In the genomic region with DNA sequence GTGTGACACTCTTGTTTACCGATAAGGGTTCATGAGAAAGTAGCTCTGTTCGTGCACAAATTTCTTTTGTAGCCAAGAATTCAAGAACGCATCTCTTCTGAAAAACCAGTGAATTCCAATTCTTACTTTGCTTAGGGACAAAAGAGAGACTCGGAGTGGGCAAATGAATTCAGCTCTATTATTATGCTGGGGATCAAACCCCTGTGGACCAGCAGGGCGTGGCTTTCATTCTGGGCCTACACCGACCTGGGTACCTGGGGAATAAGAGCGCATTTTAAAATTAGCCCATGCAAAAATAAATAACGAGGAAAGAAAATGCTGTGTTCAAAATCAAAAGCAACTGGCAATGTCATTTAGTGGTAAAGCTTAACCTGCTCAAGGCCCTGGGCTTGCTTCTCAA, we compare ENCODE assay signal across 35 mouse cellular contexts. TPM values are rescaled to one million over a fixed set of nuclear protein-coding genes. Genes with fewer than 3 reads are reported as not detected.
DNase-seq lines count a peak whose midpoint lies in the region; ATAC-seq and TF ChIP-seq lines count a peak whose summit lies in the region.
"Had no signal": no experiment of that assay in that cellular context is flagged by ENCODE, and none has a peak within 500 bp of the region (broad histone marks: within the 10 kb centered on the region; RNA-seq: fewer than 3 reads in every experiment).

No protein-coding gene starts in this region.

- peak overlapping the region; percentile 88 for H3K27ac ChIP-seq in hindbrain, embryonic 10.5 days
- H3K27ac ChIP-seq in hindbrain, embryonic 16.5 days (ENCODE audit: low read depth, low read length), result no peak overlapping the region
- H3K27ac ChIP-seq in midbrain, embryonic 11.5 days (ENCODE audit: low read depth, low read length), result peak overlapping the region; percentile 18; the same call in 1 of the 2 replicates
- no peak overlapping the region for H3K27ac ChIP-seq in midbrain, postnatal 0 days (ENCODE audit: low read depth, low read length)
- peak overlapping the region; percentile 52; the same call in 1 of the 2 replicates for H3K27ac ChIP-seq in midbrain, embryonic 14.5 days (replicated peaks; ENCODE audit: low read depth, low read length)
- H3K27ac ChIP-seq: embryonic facial prominence, embryonic 12.5 days; heart, embryonic 10.5 days; heart, embryonic 15.5 days; kidney, embryonic 15.5 days; left cerebral cortex, adult 2 months; limb, embryonic 12.5 days; liver, embryonic 15.5 days had no signal

- H3K9ac ChIP-seq in hindbrain, embryonic 16.5 days (ENCODE audit: low read depth, low read length), result no peak overlapping the region
- no peak overlapping the region for H3K9ac ChIP-seq in midbrain, embryonic 11.5 days (ENCODE audit: low read length)
- H3K9ac ChIP-seq in midbrain, postnatal 0 days (replicated peaks; ENCODE audit: low read length, poor library complexity, severe bottlenecking), result no peak overlapping the region
- H3K9ac ChIP-seq in midbrain, embryonic 14.5 days (replicated peaks; ENCODE audit: low read length), result no peak overlapping the region
- H3K9ac ChIP-seq: embryonic facial prominence, embryonic 12.5 days; forebrain, postnatal 0 days; heart, embryonic 15.5 days; kidney, embryonic 15.5 days; limb, embryonic 12.5 days; liver, embryonic 15.5 days; lung, embryonic 14.5 days had no signal

- 28% methylated on average over 8 of the region's 8 CpGs for WGBS in hindbrain, embryonic 10.5 days
- 22% methylated on average over 8 of the region's 8 CpGs for WGBS in hindbrain, embryonic 16.5 days
- 24% methylated on average over 8 of the region's 8 CpGs for WGBS in midbrain, embryonic 11.5 days
- 29% methylated on average over 8 of the region's 8 CpGs for WGBS in midbrain, postnatal 0 days
- WGBS in midbrain, embryonic 14.5 days, result 13% methylated on average over 8 of the region's 8 CpGs

- ATAC-seq in hindbrain, embryonic 16.5 days, result no peak
- ATAC-seq in midbrain, embryonic 11.5 days (ENCODE audit: low FRiP score), result no peak
- ATAC-seq in midbrain, postnatal 0 days (ENCODE audit: low FRiP score), result no peak
- no peak for ATAC-seq in midbrain, embryonic 14.5 days (ENCODE audit: low FRiP score, low TSS enrichment)
- no peak for ATAC-seq in frontal cortex, adult (ENCODE audit: low TSS enrichment)
- ATAC-seq: CD4-positive, CD25-positive, alpha-beta regulatory T cell, adult 4 months; forebrain, postnatal 0 days had no signal

- no peaks in the 10 kb centered on the region for H3K27me3 ChIP-seq in hindbrain, embryonic 10.5 days (ENCODE audit: insufficient read depth, poor library complexity, severe bottlenecking)
- no peaks in the 10 kb centered on the region for H3K27me3 ChIP-seq in hindbrain, embryonic 16.5 days (replicated peaks; ENCODE audit: control insufficient read depth, insufficient read depth, low read length)
- H3K27me3 ChIP-seq in midbrain, embryonic 11.5 days (ENCODE audit: control insufficient read depth, insufficient read depth, low read length), result no peaks in the 10 kb centered on the region
- no peaks in the 10 kb centered on the region for H3K27me3 ChIP-seq in midbrain, postnatal 0 days (ENCODE audit: insufficient read depth, low read length)
- no peaks in the 10 kb centered on the region for H3K27me3 ChIP-seq in midbrain, embryonic 14.5 days (ENCODE audit: control insufficient read depth, insufficient read depth, low read length)
- H3K27me3 ChIP-seq: embryonic facial prominence, embryonic 12.5 days; heart, embryonic 15.5 days; kidney, embryonic 15.5 days; limb, embryonic 12.5 days; liver, embryonic 15.5 days had no signal

- no peak overlapping the region for H3K4me3 ChIP-seq in hindbrain, embryonic 10.5 days
- H3K4me3 ChIP-seq in hindbrain, embryonic 16.5 days (ENCODE audit: low read length), result no peak overlapping the region
- no peak overlapping the region for H3K4me3 ChIP-seq in midbrain, embryonic 11.5 days (ENCODE audit: low read depth, low read length)
- H3K4me3 ChIP-seq in midbrain, postnatal 0 days (ENCODE audit: low read depth, low read length), result no peak overlapping the region
- H3K4me3 ChIP-seq in midbrain, embryonic 14.5 days (replicated peaks; ENCODE audit: low read depth, low read length), result no peak overlapping the region
- H3K4me3 ChIP-seq: embryonic facial prominence, embryonic 12.5 days; heart, embryonic 10.5 days; heart, embryonic 15.5 days; kidney, embryonic 15.5 days; left cerebral cortex, adult 2 months; limb, embryonic 12.5 days; liver, embryonic 15.5 days had no signal

- H3K4me2 ChIP-seq in hindbrain, embryonic 16.5 days (ENCODE audit: low read length), result no peak overlapping the region
- H3K4me2 ChIP-seq in midbrain, embryonic 11.5 days, result no peak overlapping the region
- H3K4me2 ChIP-seq in midbrain, postnatal 0 days (ENCODE audit: low read depth, low read length, poor library complexity, severe bottlenecking), result no peak overlapping the region
- H3K4me2 ChIP-seq in midbrain, embryonic 14.5 days (ENCODE audit: low read length), result no peak overlapping the region
- H3K4me2 ChIP-seq: embryonic facial prominence, embryonic 12.5 days; heart, embryonic 15.5 days; kidney, embryonic 15.5 days; limb, embryonic 12.5 days; liver, embryonic 15.5 days; lung, embryonic 14.5 days had no signal

- TF ChIP-seq CTCF in midbrain, postnatal 0 days (IDR thresholded peaks at IDR 0.05), result no peak

- H3K36me3 ChIP-seq in hindbrain, embryonic 10.5 days, result no peaks in the 10 kb centered on the region
- H3K36me3 ChIP-seq in hindbrain, embryonic 16.5 days (ENCODE audit: control insufficient read depth, insufficient read depth, low read length), result no peaks in the 10 kb centered on the region
- H3K36me3 ChIP-seq in midbrain, embryonic 11.5 days (ENCODE audit: control insufficient read depth, insufficient read depth, low read length), result no peaks in the 10 kb centered on the region
- no peaks in the 10 kb centered on the region for H3K36me3 ChIP-seq in midbrain, postnatal 0 days (ENCODE audit: insufficient read depth, low read length)
- no peaks in the 10 kb centered on the region for H3K36me3 ChIP-seq in midbrain, embryonic 14.5 days (ENCODE audit: control insufficient read depth, insufficient read depth, low read length)
- H3K36me3 ChIP-seq: embryonic facial prominence, embryonic 12.5 days; heart, embryonic 10.5 days; heart, embryonic 15.5 days; kidney, embryonic 15.5 days; limb, embryonic 12.5 days; liver, embryonic 15.5 days had no signal

- DNase-seq in hindbrain, embryonic 10.5 days (ENCODE audit: low spot score), result no peak
- no peak for DNase-seq in midbrain, embryonic 11.5 days (ENCODE audit: low spot score, missing footprints)
- DNase-seq in midbrain, postnatal 0 days (ENCODE audit: low spot score), result no peak
- peak; percentile 62 for DNase-seq in R1 (ENCODE audit: low read depth, low spot score)
- peak; percentile 54 for DNase-seq in midbrain, embryonic 14.5 days
- DNase-seq: adrenal gland, postnatal 10 days; cerebellum, adult 11 months; cerebellum, adult 9-10 months; cerebellum, postnatal 36 days; forebrain, postnatal 0 days; gastrocnemius, postnatal 14 days; heart, postnatal 36 days; kidney, adult 18-20 months; kidney, postnatal 25 days; lung, embryonic 14.5 days; retina, postnatal 1 day; right cerebral cortex, postnatal 14 days; thymus, postnatal 14 days had no signal

- H3K4me1 ChIP-seq in hindbrain, embryonic 10.5 days (replicated peaks), result peaks cover 76% of the 10 kb centered on the region
- H3K4me1 ChIP-seq in hindbrain, embryonic 16.5 days (ENCODE audit: control insufficient read depth, insufficient read depth, low read depth, low read length), result no peaks in the 10 kb centered on the region; the same call in 1 of the 2 replicates
- peaks cover 15% of the 10 kb centered on the region for H3K4me1 ChIP-seq in midbrain, embryonic 11.5 days (ENCODE audit: control insufficient read depth, insufficient read depth, low read length)
- H3K4me1 ChIP-seq in midbrain, postnatal 0 days (ENCODE audit: insufficient read depth, low read length), result no peaks in the 10 kb centered on the region
- peaks cover 15% of the 10 kb centered on the region for H3K4me1 ChIP-seq in midbrain, embryonic 14.5 days (ENCODE audit: control insufficient read depth, insufficient read depth, low read length)
- H3K4me1 ChIP-seq: embryonic facial prominence, embryonic 12.5 days; heart, embryonic 15.5 days; kidney, embryonic 15.5 days; limb, embryonic 12.5 days; liver, embryonic 15.5 days had no signal

- H3K9me3 ChIP-seq in hindbrain, embryonic 10.5 days, result 0 out of 2 replicates have a peak, but pooled peaks cover 2% of the 10 kb centered on the region
- no peaks in the 10 kb centered on the region for H3K9me3 ChIP-seq in hindbrain, embryonic 16.5 days (ENCODE audit: control insufficient read depth, low read length)
- no peaks in the 10 kb centered on the region for H3K9me3 ChIP-seq in midbrain, embryonic 11.5 days (ENCODE audit: control insufficient read depth, low read length)
- no peaks in the 10 kb centered on the region for H3K9me3 ChIP-seq in midbrain, postnatal 0 days (ENCODE audit: low read length)
- H3K9me3 ChIP-seq in midbrain, embryonic 14.5 days (ENCODE audit: control insufficient read depth, low read length), result no peaks in the 10 kb centered on the region
- H3K9me3 ChIP-seq: embryonic facial prominence, embryonic 12.5 days; heart, embryonic 10.5 days; heart, embryonic 15.5 days; kidney, embryonic 15.5 days; limb, embryonic 12.5 days; liver, embryonic 15.5 days had no signal

RNA-seq across cellular contexts. Expression of gene Casq2, which starts 32.9 kb away (rescaled TPM):
- polyA plus RNA-seq in hindbrain, embryonic 10.5 days (2016; fragmentation: Nextera tagmentation; extraction: Ambion mirVana), result 0.08 and 0.25 TPM in 2 replicates
- 0.76 and 6.6 TPM in 2 replicates for polyA plus RNA-seq in hindbrain, embryonic 16.5 days (2015; fragmentation: Nextera tagmentation; extraction: Ambion mirVana)
- 0.21 TPM in 1 of 2 replicates, not detected in the other for polyA plus RNA-seq in midbrain, embryonic 11.5 days (2014; fragmentation: Nextera tagmentation; extraction: Ambion mirVana)
- 0.93 and 4.5 TPM in 2 replicates for total RNA-seq in midbrain, postnatal 0 days (2014; rRNA removed)
- polyA plus RNA-seq in midbrain, postnatal 0 days (2015; fragmentation: Nextera tagmentation; extraction: Ambion mirVana), result 0.61 and 0.84 TPM in 2 replicates
- polyA plus RNA-seq in midbrain, embryonic 14.5 days (2014; fragmentation: Nextera tagmentation; extraction: Ambion mirVana), result 0.16 and 0.26 TPM in 2 replicates
- total RNA-seq: granulocyte monocyte progenitor cell, adult 5-6 weeks; megakaryocyte progenitor cell, adult 5-6 weeks had no signal
- polyA plus RNA-seq: CD4-positive, CD25-positive, alpha-beta regulatory T cell, adult 4 months; forebrain, embryonic 11.5 days; liver, adult 2 months had no signal

RNA-seq across cellular contexts. Expression of gene Nhlh2, which starts 43.4 kb away (rescaled TPM):
- polyA plus RNA-seq in hindbrain, embryonic 10.5 days (2016; fragmentation: Nextera tagmentation; extraction: Ambion mirVana), result 64.1 and 152 TPM in 2 replicates
- polyA plus RNA-seq in hindbrain, embryonic 16.5 days (2015; fragmentation: Nextera tagmentation; extraction: Ambion mirVana), result 25.6 and 32.3 TPM in 2 replicates
- 100 and 112 TPM in 2 replicates for polyA plus RNA-seq in midbrain, embryonic 11.5 days (2014; fragmentation: Nextera tagmentation; extraction: Ambion mirVana)
- total RNA-seq in midbrain, postnatal 0 days (2014; rRNA removed), result 18.8 and 21.2 TPM in 2 replicates
- polyA plus RNA-seq in midbrain, postnatal 0 days (2015; fragmentation: Nextera tagmentation; extraction: Ambion mirVana), result 12.8 and 16.0 TPM in 2 replicates
- polyA plus RNA-seq in midbrain, embryonic 14.5 days (2014; fragmentation: Nextera tagmentation; extraction: Ambion mirVana), result 45.0 and 46.2 TPM in 2 replicates
- total RNA-seq: ES-E14; gastrocnemius, postnatal 14 days; granulocyte monocyte progenitor cell, adult 5-6 weeks; heart, postnatal 36 days; liver, adult 2 months; megakaryocyte progenitor cell, adult 5-6 weeks had no signal
- polyA plus RNA-seq: CD4-positive, CD25-positive, alpha-beta regulatory T cell, adult 4 months; heart, embryonic 15.5 days; kidney, embryonic 15.5 days; liver, adult 2 months; liver, embryonic 15.5 days; lung, embryonic 14.5 days; stomach, embryonic 16.5 days; urinary bladder, adult 2 months had no signal

Comparison
In these comparisons a context has a peak if more than half of its experiments do, and no peak if none do; other contexts are left out.
1. DNase-seq: peak in R1 (single experiment) and midbrain, embryonic 14.5 days (single experiment); none in hindbrain, embryonic 10.5 days (single experiment), midbrain, embryonic 11.5 days (single experiment) and midbrain, postnatal 0 days (single experiment).
2. H3K27ac ChIP-seq: peak in hindbrain, embryonic 10.5 days (single experiment), midbrain, embryonic 11.5 days (single experiment) and midbrain, embryonic 14.5 days (single experiment); none in hindbrain, embryonic 16.5 days (single experiment) and midbrain, postnatal 0 days (single experiment).